Mouse (Mus musculus) spleen, adult 2 months (tissue): ENCODE measurements at regions not wholly inside any gene's neighbourhood (a gene's known extent, or its start where the extent isn't known, plus 50 kb on each side); places are given as distances from the start of the nearest gene placed in this dataset.

Experiments
- DNase-seq, 2 experiments: peaks; one replicate each; pipeline versions ENCODE4 v3.0.0 to v3.0.0-alpha.2; 2012 to 2021; ENCODE audit warnings: low spot score in 2 of 2, low read depth in 1 of 2
- H3K27ac ChIP-seq: fragments of 200-500 bp; 2 replicates; pipeline ENCODE4 v1.5.1; 2012; ENCODE audit warnings: low read length, inconsistent platforms; ENCODE audit not compliant: insufficient read depth
- H3K27me3 ChIP-seq: fragments of 200-500 bp; 2 replicates; pipeline ENCODE4 v1.6.1; 2012; ENCODE audit warnings: mild to moderate bottlenecking, moderate library complexity, low read length, inconsistent platforms; ENCODE audit not compliant: control insufficient read depth, insufficient read depth
- H3K36me3 ChIP-seq: fragments of 200-500 bp; 2 replicates; pipeline ENCODE4 v1.6.1; 2012; ENCODE audit warnings: mild to moderate bottlenecking, low read length, inconsistent platforms; ENCODE audit not compliant: control insufficient read depth, insufficient read depth
- H3K4me1 ChIP-seq: fragments of 200-500 bp; 2 replicates; pipeline ENCODE4 v1.6.1; 2011; ENCODE audit warnings: inconsistent platforms; ENCODE audit not compliant: control insufficient read depth, insufficient read depth, insufficient read length
- H3K4me3 ChIP-seq: fragments of 200-500 bp; 2 replicates; pipeline ENCODE4 v1.5.1; 2011; ENCODE audit warnings: mild to moderate bottlenecking, inconsistent platforms; ENCODE audit not compliant: insufficient read depth, insufficient read length; ENCODE audit errors: extremely low read depth
- CTCF ChIP-seq: fragments of 200-500 bp; IDR thresholded peaks from 2 replicates; pipeline ENCODE4 v1.5.1; 2011; ENCODE audit warnings: mild to moderate bottlenecking, inconsistent platforms; ENCODE audit not compliant: insufficient read depth, insufficient read length, insufficient replicate concordance; ENCODE audit errors: extremely low read depth
- POLR2A ChIP-seq: fragments of 200-500 bp; IDR thresholded peaks from 2 replicates; pipeline ENCODE4 v1.6.1; 2011; ENCODE audit warnings: low read depth, low read length, inconsistent platforms
- WGBS: fragments of 180-500 bp; shearing (Covaris S2); methylation state at CpG from one replicate; pipeline ENCODE4 v1.1.7; 2018; 5-methylcytosine and 5-hydroxymethylcytosine counted together

GRCm38 (mm10) chr2:51348774-51349173 lies 199.9 kb upstream of the Rnd3 start:
- no peak overlapping the region for H3K4me3 ChIP-seq
- no peaks in the 10 kb centered on the region for H3K4me1 ChIP-seq
- DNase-seq = no peak
- no peak overlapping the region for H3K27ac ChIP-seq
- WGBS = 51% methylated on average over 2 of the region's 2 CpGs
- TF ChIP-seq POLR2A (no peak), CTCF (no peak)
- no peaks in the 10 kb centered on the region for H3K27me3 ChIP-seq
- no peaks in the 10 kb centered on the region for H3K36me3 ChIP-seq

- H3K4me3 ChIP-seq = no peak overlapping the region
- H3K4me1 ChIP-seq = no peaks in the 10 kb centered on the region
- no peak for TF ChIP-seq POLR2A
- TF ChIP-seq CTCF = no peak
- 98% methylated on average over 1 of the region's 1 CpGs for WGBS
- H3K36me3 ChIP-seq = no peaks in the 10 kb centered on the region
- DNase-seq = no peak
- no peaks in the 10 kb centered on the region for H3K27me3 ChIP-seq
- no peak overlapping the region for H3K27ac ChIP-seq
These were observed 198.2 kb upstream of the Rnd3 start for GRCm38 (mm10) chr2:51347086-51347485.

GRCm38 (mm10) chr2:51342421-51342820 lies 193.5 kb upstream of the Rnd3 start:
- Histone ChIP-seq H3K4me3 (no peak overlapping the region), H3K4me1 (no peaks in the 10 kb centered on the region), H3K36me3 (no peaks in the 10 kb centered on the region), H3K27me3 (no peaks in the 10 kb centered on the region), H3K27ac (no peak overlapping the region)
- no peak for DNase-seq
- whole genome bisulfite sequencing = 82% methylated on average over 1 of the region's 1 CpGs
- TF ChIP-seq CTCF = no peak

- 86% methylated on average over 6 of the region's 6 CpGs for WGBS
- TF ChIP-seq POLR2A (no peak), CTCF (no peak)
These were observed 185.5 kb upstream of the Rnd3 start for GRCm38 (mm10) chr2:51334437-51334836.

GRCm38 (mm10) chr2:51327081-51327480 lies 178.2 kb upstream of the Rnd3 start:
- no peaks in the 10 kb centered on the region for H3K27me3 ChIP-seq

More at GRCm38 (mm10) chr2:51334437-51334836, 185.5 kb upstream of the Rnd3 start:
- no peak overlapping the region for H3K4me3 ChIP-seq
- H3K27ac ChIP-seq = no peak overlapping the region
- H3K27me3 ChIP-seq = no peaks in the 10 kb centered on the region
- no peaks in the 10 kb centered on the region for H3K36me3 ChIP-seq
- DNase-seq = no peak
- no peaks in the 10 kb centered on the region for H3K4me1 ChIP-seq

GRCm38 (mm10) chr2:51321676-51322075 lies 172.8 kb upstream of the Rnd3 start:
- TF ChIP-seq POLR2A (no peak), CTCF (no peak)
- no peaks in the 10 kb centered on the region for H3K27me3 ChIP-seq
- no peaks in the 10 kb centered on the region for H3K36me3 ChIP-seq
- H3K27ac ChIP-seq = no peak overlapping the region
- no peak for DNase-seq
- WGBS = 95% methylated on average over 5 of the region's 5 CpGs
- no peak overlapping the region for H3K4me3 ChIP-seq
- H3K4me1 ChIP-seq = no peaks in the 10 kb centered on the region

More at GRCm38 (mm10) chr2:51327081-51327480, 178.2 kb upstream of the Rnd3 start:
- Histone ChIP-seq H3K36me3 (no peaks in the 10 kb centered on the region), H3K4me3 (no peak overlapping the region), H3K27ac (no peak overlapping the region), H3K4me1 (no peaks in the 10 kb centered on the region)
- DNase-seq = no peak
- no peak for TF ChIP-seq CTCF
- no peak for TF ChIP-seq POLR2A
- 94% methylated on average over 8 of the region's 8 CpGs for WGBS

- Histone ChIP-seq H3K27ac (no peak overlapping the region), H3K4me3 (no peak overlapping the region), H3K36me3 (no peaks in the 10 kb centered on the region), H3K27me3 (no peaks in the 10 kb centered on the region), H3K4me1 (no peaks in the 10 kb centered on the region)
- DNase-seq = no peak
- no peak for TF ChIP-seq CTCF
- no peak for TF ChIP-seq POLR2A
- WGBS = 88% methylated on average over 8 of the region's 8 CpGs
These were observed 167.5 kb upstream of the Rnd3 start for GRCm38 (mm10) chr2:51316452-51316851.
